Mouse (Mus musculus): ENCODE data around the gene Akr1c19. TPM values are rescaled to one million over a fixed set of nuclear protein-coding genes. Genes with fewer than 3 reads are reported as not detected.

Akr1c19 gene
- polyA plus RNA-seq, 1 experiment from 2014 or later = 10.6 TPM

GRCm38 (mm10) chr13:4270860-4271259 lies 42.4 kb downstream of the Akr1c19 start:
- H3K9ac ChIP-seq = no peak overlapping the region
- TF ChIP-seq CTCF (IDR thresholded peaks at IDR 0.05; ENCODE audit: low read depth) = no peak
- no peaks in the 10 kb centered on the region for H3K36me3 ChIP-seq (ENCODE audit: insufficient read depth)
- no peaks in the 10 kb centered on the region for H3K9me3 ChIP-seq (ENCODE audit: low read depth, low read length)
- ATAC-seq (ENCODE audit: insufficient read depth) (no peak), DNase-seq (no peak)
- H3K27me3 ChIP-seq (ENCODE audit: insufficient read depth, low read length) = no peaks in the 10 kb centered on the region
- H3K4me3 ChIP-seq (ENCODE audit: low read depth, low read length) = no peak overlapping the region
- no peak overlapping the region for H3K27ac ChIP-seq (ENCODE audit: low read depth)
- no peaks in the 10 kb centered on the region for H3K4me1 ChIP-seq (ENCODE audit: insufficient read depth)
- H3K4me2 ChIP-seq = no peak overlapping the region

DNA sequence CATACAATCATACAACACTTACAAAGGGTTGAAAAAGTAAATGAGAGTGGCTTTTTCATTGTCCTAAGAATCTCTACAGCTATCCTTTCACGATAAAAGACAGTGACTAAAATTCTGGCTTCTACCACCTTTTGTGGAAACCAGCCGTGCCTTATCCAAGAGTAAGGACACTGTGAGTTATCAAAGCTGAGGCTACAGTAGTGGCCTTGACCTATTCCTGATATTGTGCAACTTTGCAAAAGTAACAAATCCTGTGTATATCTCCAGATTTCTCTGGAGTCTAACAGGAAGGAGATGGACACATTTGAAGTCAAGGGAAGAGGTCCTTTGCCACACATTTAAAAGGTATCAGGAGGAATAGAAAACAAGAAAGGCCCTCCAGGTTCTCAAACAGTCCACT lies 49.0 kb downstream of the Akr1c19 start:
- H3K9me3 ChIP-seq (ENCODE audit: low read depth, low read length) = no peaks in the 10 kb centered on the region
- no peak for TF ChIP-seq CTCF (IDR thresholded peaks at IDR 0.05; ENCODE audit: low read depth)
- H3K4me1 ChIP-seq (ENCODE audit: insufficient read depth) = no peaks in the 10 kb centered on the region
- no peak overlapping the region for H3K4me2 ChIP-seq
- H3K36me3 ChIP-seq (ENCODE audit: insufficient read depth) = no peaks in the 10 kb centered on the region
- ATAC-seq (ENCODE audit: insufficient read depth) (no peak), DNase-seq (no peak)
- no peak overlapping the region for H3K27ac ChIP-seq (ENCODE audit: low read depth)
- 72% methylated on average over 2 of the region's 2 CpGs for WGBS
- no peaks in the 10 kb centered on the region for H3K27me3 ChIP-seq (ENCODE audit: insufficient read depth, low read length)
- no peak overlapping the region for H3K9ac ChIP-seq
- no peak overlapping the region for H3K4me3 ChIP-seq (ENCODE audit: low read depth, low read length)

DNA sequence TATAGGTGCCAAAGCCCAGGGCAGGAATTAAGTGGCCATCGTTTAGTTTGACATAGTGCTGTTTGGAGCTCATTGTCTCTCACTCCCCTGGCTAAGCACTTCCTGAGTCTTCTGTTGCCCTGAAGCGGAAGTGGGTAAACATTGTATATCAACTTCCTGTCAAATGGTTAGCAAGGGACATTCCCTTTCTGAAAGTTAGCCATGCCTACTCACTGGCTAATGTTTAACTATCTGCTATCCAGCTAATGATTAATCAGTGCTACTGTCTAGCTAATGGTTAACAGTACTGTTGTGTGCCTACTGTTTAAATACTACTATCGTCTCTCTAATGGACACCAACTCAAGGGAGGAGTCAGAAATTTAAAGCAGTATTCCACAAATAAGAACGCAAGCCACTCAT lies 50.8 kb downstream of the Akr1c19 start, which contains the start of gene Akr1c12:
Gene Akr1c12, minus strand, starts transcription at position 150 of the 400 bp plus-strand sequence.
- H3K9me3 ChIP-seq (ENCODE audit: low read depth, low read length) = no peaks in the 10 kb centered on the region
- DNase-seq (peak; percentile 6), ATAC-seq (ENCODE audit: insufficient read depth) (peak; percentile 28; the same call in 1 of the 2 replicates)
- no peak within 1 kb of the TSS for H3K27ac ChIP-seq (ENCODE audit: low read depth)
- no peak within 1 kb of the TSS for H3K4me2 ChIP-seq
- no peak for TF ChIP-seq CTCF (IDR thresholded peaks at IDR 0.05; ENCODE audit: low read depth)
- H3K9ac ChIP-seq = no peak within 1 kb of the TSS
- no peaks in the 10 kb centered on the region for H3K36me3 ChIP-seq (ENCODE audit: insufficient read depth)
- H3K4me3 ChIP-seq (ENCODE audit: low read depth, low read length) = no peak within 1 kb of the TSS
- no peaks in the 10 kb centered on the region for H3K4me1 ChIP-seq (ENCODE audit: insufficient read depth)
- no peaks in the 10 kb centered on the region for H3K27me3 ChIP-seq (ENCODE audit: insufficient read depth, low read length)
- WGBS = 42% methylated on average over 4 of the region's 4 CpGs

DNA sequence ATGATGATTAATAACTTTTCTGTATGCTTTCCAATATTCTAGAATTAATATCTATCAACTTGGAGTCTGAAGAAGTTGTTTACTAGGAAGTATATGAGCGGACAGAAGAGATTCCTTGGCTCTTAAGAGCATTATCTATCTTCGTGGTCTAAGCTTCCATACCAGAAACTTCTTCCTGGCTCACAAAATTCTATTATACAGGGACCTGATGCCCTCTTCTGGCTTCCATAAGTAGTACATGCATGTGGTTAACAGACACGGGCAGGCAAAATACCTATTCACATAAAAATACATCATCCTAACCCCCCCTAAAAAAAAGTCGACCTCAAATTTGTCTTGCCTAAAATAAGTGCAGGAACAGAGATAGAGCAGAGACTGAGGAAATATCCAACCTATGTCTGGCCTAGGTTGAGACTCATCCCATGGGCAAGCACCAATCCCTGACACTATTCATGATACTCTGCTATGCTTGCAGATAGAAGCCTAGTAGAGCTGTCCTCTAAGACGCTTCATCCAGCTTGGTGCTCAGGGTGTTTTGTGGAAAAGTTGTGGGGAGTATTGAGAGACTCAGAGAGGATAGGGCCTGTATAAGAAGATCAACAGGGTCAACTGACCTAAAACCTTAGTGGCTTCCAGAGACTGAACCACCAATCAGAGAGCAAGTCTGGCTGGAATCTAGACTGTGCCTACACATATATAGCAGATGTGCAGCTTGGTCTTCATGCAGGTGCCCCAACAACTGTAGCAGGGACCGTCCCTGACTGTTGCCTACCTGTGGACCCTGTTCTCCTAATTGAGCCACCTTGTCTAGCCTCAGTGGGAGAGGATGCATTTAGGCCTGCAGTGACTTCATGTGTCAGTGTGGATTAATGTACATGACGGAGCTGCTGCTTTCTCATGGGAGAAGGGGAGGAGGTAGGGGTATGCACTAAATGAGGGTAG lies 53.2 kb downstream of the Akr1c19 start:
- DNase-seq (peak; percentile 75), ATAC-seq (ENCODE audit: insufficient read depth) (peak; percentile 24; the same call in 1 of the 2 replicates)
- H3K4me2 ChIP-seq = no peak overlapping the region
- no peaks in the 10 kb centered on the region for H3K36me3 ChIP-seq (ENCODE audit: insufficient read depth)
- H3K27me3 ChIP-seq (ENCODE audit: insufficient read depth, low read length) = no peaks in the 10 kb centered on the region
- H3K4me3 ChIP-seq (ENCODE audit: low read depth, low read length) = no peak overlapping the region
- 30% methylated on average over 7 of the region's 7 CpGs for WGBS
- H3K9me3 ChIP-seq (ENCODE audit: low read depth, low read length) = no peaks in the 10 kb centered on the region
- H3K4me1 ChIP-seq (ENCODE audit: insufficient read depth) = no peaks in the 10 kb centered on the region
- H3K9ac ChIP-seq = no peak overlapping the region
- no peak overlapping the region for H3K27ac ChIP-seq (ENCODE audit: low read depth)
- peak; percentile 71 for TF ChIP-seq CTCF (IDR thresholded peaks at IDR 0.05; ENCODE audit: low read depth)

GRCm38 (mm10) chr13:4296991-4297390 lies 68.5 kb downstream of the Akr1c19 start:
- no peak overlapping the region for H3K4me2 ChIP-seq
- H3K4me1 ChIP-seq (ENCODE audit: insufficient read depth) = no peaks in the 10 kb centered on the region
- H3K27me3 ChIP-seq (ENCODE audit: insufficient read depth, low read length) = no peaks in the 10 kb centered on the region
- ATAC-seq (ENCODE audit: insufficient read depth) (no peak), DNase-seq (no peak)
- no peak overlapping the region for H3K27ac ChIP-seq (ENCODE audit: low read depth)
- H3K4me3 ChIP-seq (ENCODE audit: low read depth, low read length) = no peak overlapping the region
- no peaks in the 10 kb centered on the region for H3K36me3 ChIP-seq (ENCODE audit: insufficient read depth)
- TF ChIP-seq CTCF (IDR thresholded peaks at IDR 0.05; ENCODE audit: low read depth) = no peak
- no peaks in the 10 kb centered on the region for H3K9me3 ChIP-seq (ENCODE audit: low read depth, low read length)
- no peak overlapping the region for H3K9ac ChIP-seq
- WGBS = 89% methylated on average over 4 of the region's 4 CpGs

Other genes with a start within 250 kb of the Akr1c19 start
- gene Akr1c14, start 179.7 kb upstream of the Akr1c19 start, polyA plus RNA-seq (2014; fragmentation: Nextera tagmentation; extraction: Ambion mirVana) = 0.70 and 0.92 TPM in 2 replicates
- 0.22 and 0.57 TPM in 2 replicates for gene Akr1c18, start 78.0 kb upstream of the Akr1c19 start, polyA plus RNA-seq (2014; fragmentation: Nextera tagmentation; extraction: Ambion mirVana)
- 3.8 and 4.4 TPM in 2 replicates for gene Akr1c13, start 37.5 kb upstream of the Akr1c19 start, polyA plus RNA-seq (2014; fragmentation: Nextera tagmentation; extraction: Ambion mirVana)
- 0.61 and 0.80 TPM in 2 replicates for gene Akr1c12, start 50.7 kb downstream of the Akr1c19 start, polyA plus RNA-seq (2014; fragmentation: Nextera tagmentation; extraction: Ambion mirVana)
- gene Akr1c6, start 205.6 kb downstream of the Akr1c19 start, polyA plus RNA-seq (2014; fragmentation: Nextera tagmentation; extraction: Ambion mirVana) = not detected in 2 replicates